Mouse (Mus musculus) cortical plate, adult 2 months (tissue): ENCODE results near the gene Meis2.

Experiments
- CTCF ChIP-seq: fragments of 200-500 bp; IDR thresholded peaks from 2 replicates; pipeline ENCODE4 v1.5.1; 2011; ENCODE audit warnings: mild to moderate bottlenecking, control low read depth, low read length; ENCODE audit not compliant: insufficient read depth; ENCODE audit errors: extremely low read depth
- POLR2A ChIP-seq: fragments of 200-500 bp; IDR thresholded peaks from 2 replicates; pipeline ENCODE4 v1.6.1; 2011; ENCODE audit warnings: mild to moderate bottlenecking, low read length, control low read depth; ENCODE audit not compliant: insufficient read depth; ENCODE audit errors: extremely low read depth

GRCm38 (mm10) chr2:115897559-115897958 lies 168.1 kb downstream of the Meis2 start:
- TF ChIP-seq CTCF (no peak), POLR2A (no peak)
